Mouse (Mus musculus): ENCODE data around the gene Phrf1. TPM values are rescaled to one million over a fixed set of nuclear protein-coding genes. Genes with fewer than 3 reads are reported as not detected.
A peak's percentile ranks its signal among the peaks of the same experiment; 100 is the strongest.

The Phrf1 gene
- total and polyA plus RNA-seq, 2 experiments from 2014 or later: 20.4 to 28.9 TPM

- peaks cover 6% of the 10 kb centered on the region for H3K4me1 ChIP-seq (ENCODE audit: control insufficient read depth, insufficient read depth)
- no peak overlapping the region for H3K4me3 ChIP-seq (ENCODE audit: low read depth, low read length)
- no peaks in the 10 kb centered on the region for H3K9me3 ChIP-seq (replicated peaks; ENCODE audit: control insufficient read depth, low read length)
- 83% methylated on average over 3 of the region's 3 CpGs for WGBS
- H3K9ac ChIP-seq (replicated peaks; ENCODE audit: low read depth, low read length): no peak overlapping the region
- H3K36me3 ChIP-seq (replicated peaks; ENCODE audit: control insufficient read depth, insufficient read depth, low read length): peaks cover 76% of the 10 kb centered on the region
- no peak for TF ChIP-seq EP300 (IDR thresholded peaks at IDR 0.05; ENCODE audit: low read depth)
- TF ChIP-seq CTCF (IDR thresholded peaks at IDR 0.05; ENCODE audit: low read depth): no peak
- DNase-seq (ENCODE audit: low spot score) (no peak), ATAC-seq (ENCODE audit: insufficient read depth, low read depth) (no peak)
- no peak overlapping the region for H3K27ac ChIP-seq (ENCODE audit: low read depth)
- H3K27me3 ChIP-seq (ENCODE audit: control insufficient read depth, insufficient read depth, low read length): no peaks in the 10 kb centered on the region
- H3K4me2 ChIP-seq (ENCODE audit: low read depth, low read length): no peak overlapping the region
These were observed 32.9 kb downstream of the Phrf1 start for GRCm38 (mm10) chr7:141261480-141261879.

GRCm38 (mm10) chr7:141263640-141264039 lies 35.1 kb downstream of the Phrf1 start:
- H3K4me1 ChIP-seq (ENCODE audit: control insufficient read depth, insufficient read depth): peaks cover 9% of the 10 kb centered on the region
- no peak for DNase-seq (ENCODE audit: low spot score)
- no peak for ATAC-seq (ENCODE audit: insufficient read depth, low read depth)
- H3K4me3 ChIP-seq (ENCODE audit: low read depth, low read length): no peak overlapping the region
- no peak overlapping the region for H3K9ac ChIP-seq (replicated peaks; ENCODE audit: low read depth, low read length)
- 89% methylated on average over 13 of the region's 13 CpGs for WGBS
- no peaks in the 10 kb centered on the region for H3K27me3 ChIP-seq (ENCODE audit: control insufficient read depth, insufficient read depth, low read length)
- H3K36me3 ChIP-seq (replicated peaks; ENCODE audit: control insufficient read depth, insufficient read depth, low read length): peaks cover 55% of the 10 kb centered on the region
- no peak overlapping the region for H3K27ac ChIP-seq (ENCODE audit: low read depth)
- TF ChIP-seq CTCF (IDR thresholded peaks at IDR 0.05; ENCODE audit: low read depth): no peak
- TF ChIP-seq EP300 (IDR thresholded peaks at IDR 0.05; ENCODE audit: low read depth): no peak
- H3K9me3 ChIP-seq (replicated peaks; ENCODE audit: control insufficient read depth, low read length): no peaks in the 10 kb centered on the region
- H3K4me2 ChIP-seq (ENCODE audit: low read depth, low read length): no peak overlapping the region

- TF ChIP-seq CTCF (IDR thresholded peaks at IDR 0.05; ENCODE audit: low read depth) (no peak), EP300 (IDR thresholded peaks at IDR 0.05; ENCODE audit: low read depth) (no peak)
- peaks cover 9% of the 10 kb centered on the region for H3K4me1 ChIP-seq (ENCODE audit: control insufficient read depth, insufficient read depth)
- whole genome bisulfite sequencing: 77% methylated on average over 11 of the region's 11 CpGs
These were observed 35.6 kb downstream of the Phrf1 start for GRCm38 (mm10) chr7:141264041-141264700.

GRCm38 (mm10) chr7:141264761-141265410 lies 36.3 kb downstream of the Phrf1 start:
- ATAC-seq (ENCODE audit: insufficient read depth, low read depth) (peak; percentile 65), DNase-seq (ENCODE audit: low spot score) (peak; percentile 41)
- peaks cover 9% of the 10 kb centered on the region for H3K4me1 ChIP-seq (ENCODE audit: control insufficient read depth, insufficient read depth)
- peaks cover 42% of the 10 kb centered on the region for H3K36me3 ChIP-seq (replicated peaks; ENCODE audit: control insufficient read depth, insufficient read depth, low read length)
- no peak for TF ChIP-seq EP300 (IDR thresholded peaks at IDR 0.05; ENCODE audit: low read depth)
- TF ChIP-seq CTCF (IDR thresholded peaks at IDR 0.05; ENCODE audit: low read depth): peak; percentile 67
- peak overlapping the region; percentile 63 for H3K4me2 ChIP-seq (ENCODE audit: low read depth, low read length)
- peak overlapping the region; percentile 67 for H3K4me3 ChIP-seq (ENCODE audit: low read depth, low read length)
- H3K27ac ChIP-seq (ENCODE audit: low read depth): no peak overlapping the region
- H3K9me3 ChIP-seq (replicated peaks; ENCODE audit: control insufficient read depth, low read length): no peaks in the 10 kb centered on the region
- 30% methylated on average over 12 of the region's 12 CpGs for whole genome bisulfite sequencing
- no peak overlapping the region for H3K9ac ChIP-seq (replicated peaks; ENCODE audit: low read depth, low read length)
- H3K27me3 ChIP-seq (ENCODE audit: control insufficient read depth, insufficient read depth, low read length): no peaks in the 10 kb centered on the region

More at GRCm38 (mm10) chr7:141264041-141264700, 35.6 kb downstream of the Phrf1 start:
- Histone ChIP-seq H3K36me3 (replicated peaks; ENCODE audit: control insufficient read depth, insufficient read depth, low read length) (peaks cover 50% of the 10 kb centered on the region), H3K4me2 (ENCODE audit: low read depth, low read length) (no peak overlapping the region), H3K4me3 (ENCODE audit: low read depth, low read length) (no peak overlapping the region), H3K27ac (ENCODE audit: low read depth) (no peak overlapping the region), H3K27me3 (ENCODE audit: control insufficient read depth, insufficient read depth, low read length) (no peaks in the 10 kb centered on the region), H3K9me3 (replicated peaks; ENCODE audit: control insufficient read depth, low read length) (no peaks in the 10 kb centered on the region), H3K9ac (replicated peaks; ENCODE audit: low read depth, low read length) (no peak overlapping the region)
- ATAC-seq (ENCODE audit: insufficient read depth, low read depth) (no peak), DNase-seq (ENCODE audit: low spot score) (no peak)

- Histone ChIP-seq H3K4me2 (ENCODE audit: low read depth, low read length) (peak overlapping the region; percentile 63), H3K27me3 (ENCODE audit: control insufficient read depth, insufficient read depth, low read length) (no peaks in the 10 kb centered on the region), H3K36me3 (replicated peaks; ENCODE audit: control insufficient read depth, insufficient read depth, low read length) (peaks cover 37% of the 10 kb centered on the region), H3K4me1 (ENCODE audit: control insufficient read depth, insufficient read depth) (peaks cover 9% of the 10 kb centered on the region), H3K27ac (ENCODE audit: low read depth) (no peak overlapping the region), H3K9ac (replicated peaks; ENCODE audit: low read depth, low read length) (no peak overlapping the region), H3K9me3 (replicated peaks; ENCODE audit: control insufficient read depth, low read length) (no peaks in the 10 kb centered on the region), H3K4me3 (ENCODE audit: low read depth, low read length) (peak overlapping the region; percentile 67)
- WGBS: 36% methylated on average over 11 of the region's 11 CpGs
- TF ChIP-seq EP300 (IDR thresholded peaks at IDR 0.05; ENCODE audit: low read depth) (no peak), CTCF (IDR thresholded peaks at IDR 0.05; ENCODE audit: low read depth) (no peak)
- DNase-seq (ENCODE audit: low spot score): no peak
- ATAC-seq (ENCODE audit: insufficient read depth, low read depth): 0 out of 2 replicates have a peak, but pooled peaks have one; percentile 7
These were observed 36.8 kb downstream of the Phrf1 start for GRCm38 (mm10) chr7:141265411-141265738.

Measured in heart, postnatal 0 days (tissue).